Mouse (Mus musculus) lung, embryonic 14.5 days (tissue): ENCODE measurements around the gene Alpk1. TPM values are rescaled to one million over a fixed set of nuclear protein-coding genes. Genes with fewer than 3 reads are reported as not detected.

Experiments used
- ATAC-seq: fragments of 200-750 bp; cut with Nextera tagmentation; 2 replicates; pipeline ENCODE4 v1.8.0; 2017; ENCODE audit warnings: mild to moderate bottlenecking, moderate TSS enrichment, moderate library complexity; ENCODE audit not compliant: insufficient read depth
- DNase-seq: peaks from one replicate; pipeline ENCODE4 v3.0.0-alpha.2; 2015
- H3K27ac ChIP-seq: fragments of 300-500 bp; sonication (generic); 2 replicates; pipeline ENCODE4 v1.5.1; 2014; ENCODE audit warnings: low read depth, mild to moderate bottlenecking, moderate library complexity
- H3K27me3 ChIP-seq: fragments of 300-500 bp; sonication (generic); 2 replicates; pipeline ENCODE4 v1.6.1; 2014; ENCODE audit warnings: low read length, control low read depth; ENCODE audit not compliant: insufficient read depth
- H3K36me3 ChIP-seq: fragments of 300-500 bp; sonication (generic); 2 replicates; pipeline ENCODE4 v1.6.1; 2014; ENCODE audit warnings: control low read depth; ENCODE audit not compliant: insufficient read depth
- H3K4me1 ChIP-seq: fragments of 300-500 bp; sonication (generic); 2 replicates; pipeline ENCODE4 v1.6.1; 2014; ENCODE audit warnings: antibody characterized with exemption, control low read depth; ENCODE audit not compliant: insufficient read depth
- H3K4me2 ChIP-seq: fragments of 300-500 bp; sonication (generic); 2 replicates; pipeline ENCODE4 v1.6.1; 2014; ENCODE audit warnings: mild to moderate bottlenecking
- H3K4me3 ChIP-seq: fragments of 300-500 bp; sonication (generic); 2 replicates; pipeline ENCODE4 v1.5.1; 2014; ENCODE audit warnings: low read depth, low read length
- H3K9ac ChIP-seq: fragments of 300-500 bp; sonication (generic); 2 replicates; pipeline ENCODE4 v1.6.1; 2014
- H3K9me3 ChIP-seq: fragments of 300-500 bp; sonication (generic); 2 replicates; pipeline ENCODE4 v1.6.1; 2016; ENCODE audit warnings: low read depth, low read length, control low read depth
- CTCF ChIP-seq: IDR thresholded peaks from 2 replicates; pipeline ENCODE4 v1.5.1; 2016; ENCODE audit warnings: antibody characterized with exemption, low read depth
- WGBS: fragments of 180-500 bp; shearing (Covaris S2); extraction: QIAGEN DNeasy Blood & Tissue Kit; methylation state at CpG from one replicate; pipeline ENCODE4 v1.1.7; 2014; 5-methylcytosine and 5-hydroxymethylcytosine counted together
- polyA plus RNA-seq: library from polyadenylated mRNA; unstranded; fragments of >200 nt; fragmentation: Nextera tagmentation; extraction: Ambion mirVana; gene quantifications from 2 replicates; pipeline ENCODE4 v1.2.1, GENCODE M21; 2014

The Alpk1 gene
- polyA plus RNA-seq, 1 experiment from 2014 or later: 1.3 TPM

- ATAC-seq (no peak), DNase-seq (no peak)
- Histone ChIP-seq H3K9ac (no peak overlapping the region), H3K36me3 (no peaks in the 10 kb centered on the region), H3K4me3 (no peak overlapping the region), H3K4me1 (no peaks in the 10 kb centered on the region), H3K9me3 (no peaks in the 10 kb centered on the region), H3K27me3 (no peaks in the 10 kb centered on the region), H3K27ac (no peak overlapping the region), H3K4me2 (peak overlapping the region; percentile 51)
- 71% methylated on average over 8 of the region's 8 CpGs for WGBS
- no peak for TF ChIP-seq CTCF
Measured at GRCm38 (mm10) chr3:127706445-127707088, 73.8 kb downstream of the Alpk1 start.

GRCm38 (mm10) chr3:127705515-127706444, 74.5 kb downstream of the Alpk1 start:
- WGBS: 12% methylated on average over 30 of the region's 30 CpGs

GRCm38 (mm10) chr3:127705139-127705514, 75.2 kb downstream of the Alpk1 start:
- Histone ChIP-seq H3K4me2 (peak overlapping the region; percentile 51), H3K4me3 (peak overlapping the region; percentile 3), H3K27me3 (no peaks in the 10 kb centered on the region), H3K27ac (no peak overlapping the region), H3K4me1 (no peaks in the 10 kb centered on the region), H3K9me3 (no peaks in the 10 kb centered on the region), H3K9ac (no peak overlapping the region), H3K36me3 (no peaks in the 10 kb centered on the region)
- DNase-seq: no peak
- peak; percentile 11; the same call in 1 of the 2 replicates for ATAC-seq
- WGBS: 58% methylated on average over 11 of the region's 11 CpGs
- TF ChIP-seq CTCF: no peak

More at GRCm38 (mm10) chr3:127705515-127706444, 74.5 kb downstream of the Alpk1 start:
- Histone ChIP-seq H3K4me1 (no peaks in the 10 kb centered on the region), H3K4me3 (peak overlapping the region; percentile 11), H3K9ac (no peak overlapping the region), H3K9me3 (no peaks in the 10 kb centered on the region), H3K27me3 (no peaks in the 10 kb centered on the region), H3K27ac (no peak overlapping the region), H3K36me3 (no peaks in the 10 kb centered on the region), H3K4me2 (peak overlapping the region; percentile 51)
- ATAC-seq (peak; percentile 81), DNase-seq (peak; percentile 79)
- TF ChIP-seq CTCF: no peak

- Histone ChIP-seq H3K9me3 (no peaks in the 10 kb centered on the region), H3K27me3 (no peaks in the 10 kb centered on the region; the same call in 1 of the 2 replicates), H3K4me2 (no peak overlapping the region), H3K27ac (no peak overlapping the region), H3K9ac (no peak overlapping the region), H3K4me3 (no peak overlapping the region), H3K36me3 (no peaks in the 10 kb centered on the region), H3K4me1 (no peaks in the 10 kb centered on the region)
- no peak for ATAC-seq
- DNase-seq: no peak
- WGBS: 50% methylated on average over 4 of the region's 4 CpGs
- TF ChIP-seq CTCF: no peak
Measured at GRCm38 (mm10) chr3:127701196-127701825, 79.0 kb downstream of the Alpk1 start.

GRCm38 (mm10) chr3:127698636-127699035, 81.7 kb downstream of the Alpk1 start:
- TF ChIP-seq CTCF: no peak
- Histone ChIP-seq H3K27me3 (peaks cover 11% of the 10 kb centered on the region; the same call in 1 of the 2 replicates), H3K9me3 (no peaks in the 10 kb centered on the region), H3K27ac (no peak overlapping the region), H3K4me1 (no peaks in the 10 kb centered on the region), H3K4me2 (no peak overlapping the region), H3K9ac (no peak overlapping the region), H3K36me3 (no peaks in the 10 kb centered on the region), H3K4me3 (no peak overlapping the region)
- WGBS: 86% methylated on average over 4 of the region's 5 CpGs
- ATAC-seq (no peak), DNase-seq (no peak)

GRCm38 (mm10) chr3:127696541-127696940, 83.8 kb downstream of the Alpk1 start:
- Histone ChIP-seq H3K4me3 (no peak overlapping the region), H3K9me3 (no peaks in the 10 kb centered on the region), H3K27me3 (peaks cover 11% of the 10 kb centered on the region; the same call in 1 of the 2 replicates), H3K9ac (no peak overlapping the region), H3K4me1 (no peaks in the 10 kb centered on the region), H3K4me2 (no peak overlapping the region), H3K36me3 (no peaks in the 10 kb centered on the region), H3K27ac (no peak overlapping the region)
- peak; percentile 33 for DNase-seq
- whole genome bisulfite sequencing: 53% methylated on average over 11 of the region's 11 CpGs
- no peak for TF ChIP-seq CTCF
- peak; percentile 56; the same call in 1 of the 2 replicates for ATAC-seq
